Mouse (Mus musculus) embryonic facial prominence, embryonic 10.5 days (tissue): ENCODE measurements around the gene Crebrf. TPM values are rescaled to one million over a fixed set of nuclear protein-coding genes. Genes with fewer than 3 reads are reported as not detected.

ENCODE experiments used
- DNase-seq: peaks from one replicate; pipeline ENCODE4 v3.0.0-alpha.2; 2017; ENCODE audit warnings: low spot score
- H3K27ac ChIP-seq: fragments of 300-500 bp; sonication (generic); replicated peaks from 2 replicates; pipeline ENCODE4 v1.5.1; 2016; ENCODE audit warnings: mild to moderate bottlenecking
- H3K27me3 ChIP-seq: fragments of 300-500 bp; sonication (generic); replicated peaks from 2 replicates; pipeline ENCODE4 v1.6.1; 2016; ENCODE audit warnings: low read depth, mild to moderate bottlenecking; ENCODE audit not compliant: poor library complexity, severe bottlenecking
- H3K36me3 ChIP-seq: fragments of 300-500 bp; sonication (generic); replicated peaks from 2 replicates; pipeline ENCODE4 v1.6.1; 2016; ENCODE audit warnings: mild to moderate bottlenecking, moderate library complexity
- H3K4me1 ChIP-seq: fragments of 300-500 bp; sonication (generic); 2 replicates; pipeline ENCODE4 v1.6.1; 2016
- H3K4me3 ChIP-seq: fragments of 300-500 bp; sonication (generic); 2 replicates; pipeline ENCODE4 v1.5.1; 2016; ENCODE audit warnings: mild to moderate bottlenecking, moderate library complexity
- H3K9me3 ChIP-seq: fragments of 300-500 bp; sonication (generic); 2 replicates; pipeline ENCODE4 v1.6.1; 2016; ENCODE audit warnings: mild to moderate bottlenecking
- WGBS: fragments of 180-500 bp; shearing (Covaris S2); methylation state at CpG from one replicate; pipeline ENCODE4 v1.1.7; 2016; 5-methylcytosine and 5-hydroxymethylcytosine counted together
- polyA plus RNA-seq: library from polyadenylated mRNA; unstranded; fragments of >200 nt; fragmentation: Nextera tagmentation; extraction: Ambion mirVana; gene quantifications from 2 replicates; pipeline ENCODE4 v1.2.1, GENCODE M21; 2016

Gene Crebrf
- polyA plus RNA-seq, 1 experiment from 2014 or later, result 4.7 TPM

GRCm38 (mm10) chr17:26691110-26691509 is 24.3 kb upstream of the Crebrf start:
- no peaks in the 10 kb centered on the region for H3K27me3 ChIP-seq
- peaks cover 6% of the 10 kb centered on the region for H3K36me3 ChIP-seq
- H3K9me3 ChIP-seq, result no peaks in the 10 kb centered on the region
- DNase-seq, result no peak
- no peak overlapping the region for H3K27ac ChIP-seq
- peaks cover 18% of the 10 kb centered on the region; the same call in 1 of the 2 replicates for H3K4me1 ChIP-seq
- WGBS, result 88% methylated on average over 7 of the region's 7 CpGs
- H3K4me3 ChIP-seq, result no peak overlapping the region

GRCm38 (mm10) chr17:26693424-26693823 is 22.0 kb upstream of the Crebrf start:
- H3K4me3 ChIP-seq, result no peak overlapping the region
- no peaks in the 10 kb centered on the region for H3K27me3 ChIP-seq
- no peaks in the 10 kb centered on the region for H3K9me3 ChIP-seq
- no peak for DNase-seq
- H3K4me1 ChIP-seq, result peaks cover 18% of the 10 kb centered on the region; the same call in 1 of the 2 replicates
- WGBS, result 86% methylated on average over 7 of the region's 7 CpGs
- peaks cover 24% of the 10 kb centered on the region for H3K36me3 ChIP-seq
- no peak overlapping the region for H3K27ac ChIP-seq

GRCm38 (mm10) chr17:26694171-26694570 is 21.3 kb upstream of the Crebrf start:
- no peak for DNase-seq
- 77% methylated on average over 7 of the region's 7 CpGs for WGBS

GRCm38 (mm10) chr17:26695193-26695592 is 20.3 kb upstream of the Crebrf start:
- H3K4me3 ChIP-seq, result no peak overlapping the region
- no peaks in the 10 kb centered on the region for H3K27me3 ChIP-seq
- peaks cover 41% of the 10 kb centered on the region for H3K36me3 ChIP-seq
- H3K27ac ChIP-seq, result no peak overlapping the region
- 95% methylated on average over 3 of the region's 3 CpGs for WGBS
- no peaks in the 10 kb centered on the region for H3K9me3 ChIP-seq
- H3K4me1 ChIP-seq, result 0 out of 2 replicates have a peak, but pooled peaks cover 6% of the 10 kb centered on the region
- no peak for DNase-seq

More at GRCm38 (mm10) chr17:26694171-26694570, 21.3 kb upstream of the Crebrf start:
- no peak overlapping the region for H3K4me3 ChIP-seq
- peaks cover 32% of the 10 kb centered on the region for H3K36me3 ChIP-seq
- H3K27me3 ChIP-seq, result no peaks in the 10 kb centered on the region
- no peaks in the 10 kb centered on the region for H3K9me3 ChIP-seq
- H3K4me1 ChIP-seq, result peaks cover 12% of the 10 kb centered on the region; the same call in 1 of the 2 replicates
- H3K27ac ChIP-seq, result no peak overlapping the region

GRCm38 (mm10) chr17:26698846-26699245 is 16.6 kb upstream of the Crebrf start:
- H3K27me3 ChIP-seq, result no peaks in the 10 kb centered on the region
- DNase-seq, result no peak
- H3K9me3 ChIP-seq, result no peaks in the 10 kb centered on the region
- peaks cover 46% of the 10 kb centered on the region for H3K36me3 ChIP-seq
- H3K4me1 ChIP-seq, result peaks cover 1% of the 10 kb centered on the region; the same call in 1 of the 2 replicates
- H3K27ac ChIP-seq, result no peak overlapping the region
- no peak overlapping the region for H3K4me3 ChIP-seq
- 85% methylated on average over 5 of the region's 5 CpGs for WGBS

GRCm38 (mm10) chr17:26699819-26700616 is 15.4 kb upstream of the Crebrf start:
- Histone ChIP-seq H3K9me3 (no peaks in the 10 kb centered on the region), H3K36me3 (peaks cover 49% of the 10 kb centered on the region), H3K27ac (no peak overlapping the region), H3K27me3 (no peaks in the 10 kb centered on the region), H3K4me3 (no peak overlapping the region), H3K4me1 (no peaks in the 10 kb centered on the region; the same call in 1 of the 2 replicates)
- DNase-seq, result no peak
- 93% methylated on average over 10 of the region's 10 CpGs for WGBS

- Histone ChIP-seq H3K36me3 (peaks cover 39% of the 10 kb centered on the region), H3K4me3 (no peak overlapping the region), H3K4me1 (no peaks in the 10 kb centered on the region; the same call in 1 of the 2 replicates), H3K27ac (no peak overlapping the region), H3K27me3 (no peaks in the 10 kb centered on the region), H3K9me3 (no peaks in the 10 kb centered on the region)
- no peak for DNase-seq
- WGBS, result 87% methylated on average over 13 of the region's 13 CpGs
Measured at GRCm38 (mm10) chr17:26701565-26701964, 13.9 kb upstream of the Crebrf start.

- H3K4me3 ChIP-seq, result no peak overlapping the region
- H3K27ac ChIP-seq, result no peak overlapping the region
- 82% methylated on average over 4 of the region's 4 CpGs for WGBS
- peaks cover 33% of the 10 kb centered on the region for H3K36me3 ChIP-seq
- H3K9me3 ChIP-seq, result no peaks in the 10 kb centered on the region
- DNase-seq, result no peak
- no peaks in the 10 kb centered on the region; the same call in 1 of the 2 replicates for H3K4me1 ChIP-seq
- H3K27me3 ChIP-seq, result no peaks in the 10 kb centered on the region
Measured at GRCm38 (mm10) chr17:26702621-26703020, 12.8 kb upstream of the Crebrf start.

- no peak for DNase-seq
- no peaks in the 10 kb centered on the region for H3K27me3 ChIP-seq
- 93% methylated on average over 4 of the region's 4 CpGs for WGBS
- no peaks in the 10 kb centered on the region for H3K9me3 ChIP-seq
- H3K27ac ChIP-seq, result no peak overlapping the region
- H3K36me3 ChIP-seq, result peaks cover 22% of the 10 kb centered on the region
- no peak overlapping the region for H3K4me3 ChIP-seq
- H3K4me1 ChIP-seq, result no peaks in the 10 kb centered on the region; the same call in 1 of the 2 replicates
Measured at GRCm38 (mm10) chr17:26703671-26704070, 11.8 kb upstream of the Crebrf start.

- H3K4me1 ChIP-seq, result no peaks in the 10 kb centered on the region; the same call in 1 of the 2 replicates
- no peak overlapping the region for H3K4me3 ChIP-seq
- DNase-seq, result no peak
- no peak overlapping the region for H3K27ac ChIP-seq
- WGBS, result 75% methylated on average over 11 of the region's 11 CpGs
- H3K9me3 ChIP-seq, result no peaks in the 10 kb centered on the region
- no peaks in the 10 kb centered on the region for H3K27me3 ChIP-seq
- H3K36me3 ChIP-seq, result peaks cover 3% of the 10 kb centered on the region; the same call in 1 of the 2 replicates
Measured at GRCm38 (mm10) chr17:26705463-26706359, 9.7 kb upstream of the Crebrf start.

- DNase-seq, result no peak
- no peak overlapping the region for H3K4me3 ChIP-seq
- H3K27me3 ChIP-seq, result no peaks in the 10 kb centered on the region
- peaks cover 3% of the 10 kb centered on the region; the same call in 1 of the 2 replicates for H3K36me3 ChIP-seq
- no peak overlapping the region for H3K27ac ChIP-seq
- no peaks in the 10 kb centered on the region for H3K4me1 ChIP-seq
- H3K9me3 ChIP-seq, result no peaks in the 10 kb centered on the region
- 73% methylated on average over 7 of the region's 7 CpGs for WGBS
Measured at GRCm38 (mm10) chr17:26707066-26707465, 8.4 kb upstream of the Crebrf start.

GRCm38 (mm10) chr17:26708499-26708898 is 7.0 kb upstream of the Crebrf start:
- no peaks in the 10 kb centered on the region for H3K27me3 ChIP-seq
- no peak for DNase-seq
- H3K9me3 ChIP-seq, result no peaks in the 10 kb centered on the region
- H3K4me1 ChIP-seq, result no peaks in the 10 kb centered on the region
- no peak overlapping the region for H3K4me3 ChIP-seq
- peaks cover 3% of the 10 kb centered on the region; the same call in 1 of the 2 replicates for H3K36me3 ChIP-seq
- H3K27ac ChIP-seq, result no peak overlapping the region
